Mouse (Mus musculus): Measurements from ENCODE around the gene Cpne6. TPM values are rescaled to one million over a fixed set of nuclear protein-coding genes. Genes with fewer than 3 reads are reported as not detected.

The Cpne6 gene
- 0.70 and 0.88 TPM in 2 replicates for polyA plus RNA-seq (2015; fragmentation: Nextera tagmentation; extraction: Ambion mirVana)

- H3K4me3 ChIP-seq (replicated peaks), result no peak within 1 kb of the TSS
- peaks cover 18% of the 10 kb centered on the region for H3K4me1 ChIP-seq (replicated peaks)
- no peak within 1 kb of the TSS for H3K9ac ChIP-seq (replicated peaks)
- no peak for ATAC-seq
- H3K27ac ChIP-seq, result no peak within 1 kb of the TSS
- peaks cover 18% of the 10 kb centered on the region; the same call in 1 of the 2 replicates for H3K36me3 ChIP-seq
- 81% methylated on average over 17 of the region's 22 CpGs for WGBS
- H3K27me3 ChIP-seq, result no peaks in the 10 kb centered on the region
- no peak within 1 kb of the TSS for H3K4me2 ChIP-seq (replicated peaks)
- H3K9me3 ChIP-seq, result no peaks in the 10 kb centered on the region
Measured at GRCm38 (mm10) chr14:55510125-55510731, at the start of gene Cpne6. Gene Cpne6 (plus strand): TSS chr14:55510445.

GRCm38 (mm10) chr14:55461757-55462156 is 48.5 kb upstream of the Cpne6 start:
- no peak overlapping the region for H3K9ac ChIP-seq (replicated peaks)
- H3K9me3 ChIP-seq, result no peaks in the 10 kb centered on the region
- WGBS, result 74% methylated on average over 4 of the region's 4 CpGs
- ATAC-seq, result no peak
- no peak overlapping the region for H3K4me3 ChIP-seq (replicated peaks)
- H3K27ac ChIP-seq, result no peak overlapping the region
- H3K36me3 ChIP-seq, result no peaks in the 10 kb centered on the region
- H3K4me2 ChIP-seq (replicated peaks), result no peak overlapping the region
- no peaks in the 10 kb centered on the region for H3K27me3 ChIP-seq
- no peaks in the 10 kb centered on the region for H3K4me1 ChIP-seq (replicated peaks)

GRCm38 (mm10) chr14:55466481-55466880 is 43.8 kb upstream of the Cpne6 start:
- Histone ChIP-seq H3K4me1 (replicated peaks) (0 out of 2 replicates have a peak, but pooled peaks cover 3% of the 10 kb centered on the region), H3K9me3 (no peaks in the 10 kb centered on the region), H3K36me3 (no peaks in the 10 kb centered on the region), H3K27me3 (no peaks in the 10 kb centered on the region), H3K4me2 (replicated peaks) (no peak overlapping the region), H3K9ac (replicated peaks) (no peak overlapping the region), H3K27ac (no peak overlapping the region), H3K4me3 (replicated peaks) (no peak overlapping the region)
- no peak for ATAC-seq
- WGBS, result 83% methylated on average over 4 of the region's 4 CpGs

GRCm38 (mm10) chr14:55467108-55467507 is 43.1 kb upstream of the Cpne6 start:
- Histone ChIP-seq H3K27ac (no peak overlapping the region), H3K9me3 (no peaks in the 10 kb centered on the region), H3K4me2 (replicated peaks) (no peak overlapping the region), H3K27me3 (no peaks in the 10 kb centered on the region), H3K9ac (replicated peaks) (no peak overlapping the region), H3K36me3 (no peaks in the 10 kb centered on the region), H3K4me3 (replicated peaks) (no peak overlapping the region), H3K4me1 (replicated peaks) (0 out of 2 replicates have a peak, but pooled peaks cover 3% of the 10 kb centered on the region)
- 84% methylated on average over 7 of the region's 7 CpGs for WGBS
- no peak for ATAC-seq

- Histone ChIP-seq H3K27me3 (no peaks in the 10 kb centered on the region), H3K36me3 (no peaks in the 10 kb centered on the region), H3K9me3 (no peaks in the 10 kb centered on the region), H3K27ac (no peak overlapping the region), H3K9ac (replicated peaks) (no peak overlapping the region), H3K4me1 (replicated peaks) (0 out of 2 replicates have a peak, but pooled peaks cover 3% of the 10 kb centered on the region), H3K4me3 (replicated peaks) (no peak overlapping the region), H3K4me2 (replicated peaks) (no peak overlapping the region)
- 84% methylated on average over 2 of the region's 2 CpGs for WGBS
- no peak for ATAC-seq
Measured at GRCm38 (mm10) chr14:55468301-55468741, 41.9 kb upstream of the Cpne6 start.

GRCm38 (mm10) chr14:55469041-55469440 is 41.2 kb upstream of the Cpne6 start:
- H3K4me3 ChIP-seq (replicated peaks), result no peak overlapping the region
- WGBS, result 93% methylated on average over 2 of the region's 2 CpGs
- ATAC-seq, result no peak
- H3K4me1 ChIP-seq (replicated peaks), result 0 out of 2 replicates have a peak, but pooled peaks cover 3% of the 10 kb centered on the region
- H3K4me2 ChIP-seq (replicated peaks), result no peak overlapping the region
- H3K9ac ChIP-seq (replicated peaks), result no peak overlapping the region
- H3K9me3 ChIP-seq, result no peaks in the 10 kb centered on the region
- H3K36me3 ChIP-seq, result no peaks in the 10 kb centered on the region
- no peak overlapping the region for H3K27ac ChIP-seq
- H3K27me3 ChIP-seq, result no peaks in the 10 kb centered on the region

GRCm38 (mm10) chr14:55469821-55470220 is 40.4 kb upstream of the Cpne6 start:
- Histone ChIP-seq H3K9me3 (no peaks in the 10 kb centered on the region), H3K27ac (no peak overlapping the region), H3K27me3 (no peaks in the 10 kb centered on the region), H3K36me3 (no peaks in the 10 kb centered on the region), H3K4me3 (replicated peaks) (no peak overlapping the region), H3K4me1 (replicated peaks) (0 out of 2 replicates have a peak, but pooled peaks cover 3% of the 10 kb centered on the region), H3K9ac (replicated peaks) (no peak overlapping the region), H3K4me2 (replicated peaks) (no peak overlapping the region)
- WGBS, result 84% methylated on average over 6 of the region's 6 CpGs
- ATAC-seq, result no peak

- WGBS, result 11% methylated on average over 10 of the region's 10 CpGs
- H3K4me3 ChIP-seq (replicated peaks), result no peak overlapping the region
- 0 out of 2 replicates have a peak, but pooled peaks cover 3% of the 10 kb centered on the region for H3K4me1 ChIP-seq (replicated peaks)
- no peaks in the 10 kb centered on the region for H3K36me3 ChIP-seq
- no peak for ATAC-seq
- H3K4me2 ChIP-seq (replicated peaks), result no peak overlapping the region
- H3K9ac ChIP-seq (replicated peaks), result no peak overlapping the region
- no peaks in the 10 kb centered on the region for H3K9me3 ChIP-seq
- H3K27me3 ChIP-seq, result no peaks in the 10 kb centered on the region
- no peak overlapping the region for H3K27ac ChIP-seq
Measured at GRCm38 (mm10) chr14:55470806-55471205, 39.4 kb upstream of the Cpne6 start.

- no peak overlapping the region for H3K4me2 ChIP-seq (replicated peaks)
- peaks cover 7% of the 10 kb centered on the region; the same call in 1 of the 2 replicates for H3K4me1 ChIP-seq (replicated peaks)
- no peak overlapping the region for H3K9ac ChIP-seq (replicated peaks)
- H3K36me3 ChIP-seq, result no peaks in the 10 kb centered on the region
- H3K27ac ChIP-seq, result no peak overlapping the region
- no peaks in the 10 kb centered on the region for H3K27me3 ChIP-seq
- WGBS, result 55% methylated on average over 2 of the region's 2 CpGs
- ATAC-seq, result no peak
- H3K4me3 ChIP-seq (replicated peaks), result no peak overlapping the region
- no peaks in the 10 kb centered on the region for H3K9me3 ChIP-seq
Measured at GRCm38 (mm10) chr14:55475654-55476053, 34.6 kb upstream of the Cpne6 start.

GRCm38 (mm10) chr14:55477421-55477820 is 32.8 kb upstream of the Cpne6 start:
- Histone ChIP-seq H3K9ac (replicated peaks) (no peak overlapping the region), H3K27me3 (no peaks in the 10 kb centered on the region), H3K27ac (no peak overlapping the region), H3K4me3 (replicated peaks) (no peak overlapping the region), H3K9me3 (no peaks in the 10 kb centered on the region), H3K4me2 (replicated peaks) (no peak overlapping the region), H3K36me3 (no peaks in the 10 kb centered on the region), H3K4me1 (replicated peaks) (peaks cover 4% of the 10 kb centered on the region; the same call in 1 of the 2 replicates)
- WGBS, result 95% methylated on average over 1 of the region's 1 CpGs
- ATAC-seq, result no peak

GRCm38 (mm10) chr14:55477829-55478228 is 32.4 kb upstream of the Cpne6 start:
- WGBS, result 94% methylated on average over 5 of the region's 5 CpGs
- Histone ChIP-seq H3K4me2 (replicated peaks) (no peak overlapping the region), H3K27ac (no peak overlapping the region), H3K27me3 (no peaks in the 10 kb centered on the region), H3K4me3 (replicated peaks) (no peak overlapping the region), H3K36me3 (no peaks in the 10 kb centered on the region), H3K9me3 (no peaks in the 10 kb centered on the region), H3K4me1 (replicated peaks) (peaks cover 4% of the 10 kb centered on the region; the same call in 1 of the 2 replicates), H3K9ac (replicated peaks) (no peak overlapping the region)
- no peak for ATAC-seq

GRCm38 (mm10) chr14:55478651-55479599 is 31.3 kb upstream of the Cpne6 start, which contains the start of gene Dhrs4:
Gene Dhrs4 (plus strand): TSS chr14:55478758.
- Histone ChIP-seq H3K4me3 (replicated peaks) (peak within 1 kb of the TSS; percentile 47), H3K27ac (peak within 1 kb of the TSS; percentile 35; the same call in 1 of the 2 replicates), H3K4me1 (replicated peaks) (peaks cover 4% of the 10 kb centered on the region; the same call in 1 of the 2 replicates), H3K9me3 (no peaks in the 10 kb centered on the region), H3K4me2 (replicated peaks) (peak within 1 kb of the TSS; percentile 63), H3K27me3 (no peaks in the 10 kb centered on the region), H3K36me3 (no peaks in the 10 kb centered on the region), H3K9ac (replicated peaks) (peak within 1 kb of the TSS; percentile 57)
- WGBS, result under 1% methylated on average over 38 of the region's 38 CpGs
- ATAC-seq, result peak; percentile 96

Measured in midbrain, embryonic 13.5 days (tissue).